Mouse (Mus musculus): Measurements from ENCODE around the gene Lin7c.

DNA sequence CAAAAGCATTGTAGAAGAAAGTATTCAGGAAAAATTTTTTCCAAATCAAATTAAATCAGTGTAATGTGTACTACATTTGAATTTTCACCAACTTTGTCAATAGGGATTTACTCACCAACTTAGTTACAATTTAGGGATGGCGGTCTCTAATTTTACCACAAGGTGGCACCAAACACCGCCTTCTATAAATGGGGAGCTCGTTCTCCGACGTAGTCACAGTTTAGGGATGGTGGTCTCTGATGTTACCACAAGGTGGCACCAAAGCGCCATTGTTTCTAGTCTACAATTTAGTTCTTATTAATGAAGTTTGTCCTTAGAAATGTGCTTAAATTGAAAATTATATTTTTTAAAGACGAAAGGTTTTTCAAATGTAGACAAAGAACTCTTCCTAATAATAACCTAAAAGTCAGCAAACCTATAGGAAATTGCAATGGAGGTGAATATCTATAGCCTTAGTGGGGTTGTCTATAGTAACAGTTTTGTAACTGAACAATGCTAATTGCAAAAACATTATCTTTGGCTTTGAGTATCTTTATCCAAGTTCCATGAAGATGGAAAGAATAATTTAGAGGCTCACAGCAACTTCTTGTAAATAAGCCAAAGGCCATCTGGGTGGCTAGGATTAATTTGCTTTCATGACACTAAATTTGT is 13.6 kb downstream of the Lin7c start:
- TF ChIP-seq CTCF (conservative IDR thresholded peaks at IDR 0.05; ENCODE audit: insufficient read depth, insufficient read length, low read depth, low read length) (peak; percentile 98), POLR2A (IDR thresholded peaks at IDR 0.05; ENCODE audit: low read depth, low read length) (no peak)

Measured in kidney, adult 2 months (tissue).